8 mouse cellular contexts compared by ENCODE assay signal in the genomic region with DNA sequence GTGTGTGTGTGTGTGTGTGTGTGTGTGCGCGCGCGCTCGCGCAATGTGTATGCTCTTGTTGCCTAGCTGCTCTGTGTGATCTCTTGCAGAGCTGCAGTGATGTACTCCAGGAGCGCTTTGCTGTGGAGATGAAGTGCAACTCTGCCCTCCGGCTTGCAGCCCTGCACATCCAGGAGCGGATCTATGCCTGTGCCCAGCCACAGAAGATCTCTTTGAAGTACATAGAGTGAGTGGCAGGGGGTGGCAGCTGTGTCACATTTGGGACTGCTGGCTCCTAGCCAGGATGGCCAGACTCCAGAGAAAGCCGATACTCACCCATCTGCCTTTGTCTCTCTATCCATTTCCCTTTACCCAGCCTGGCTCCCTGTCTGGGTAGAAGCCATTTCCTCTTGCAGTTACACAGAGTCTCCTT. TPM values are rescaled to one million over a fixed set of nuclear protein-coding genes. Genes with fewer than 3 reads are reported as not detected.
DNase-seq lines count a peak whose midpoint lies in the region; ATAC-seq and TF ChIP-seq lines count a peak whose summit lies in the region.

No protein-coding gene starts in this region.

- peak; percentile 85 for DNase-seq in cerebellum, postnatal 10 days
- DNase-seq in cerebellum, adult 18-20 months = no peak
- peak; percentile 24 for DNase-seq in lung, embryonic 14.5 days
- DNase-seq in lung, adult 18-20 months = no peak
- peak; percentile 26 for DNase-seq in heart, postnatal 4 days
- DNase-seq in layer of hippocampus, postnatal 14 days (ENCODE audit: low spot score in 2 of 2) = peak; percentile 85 to 89
- no peak for DNase-seq in thymus, postnatal 14 days
- DNase-seq in cerebellum, adult 9-11 months = no peak

- H3K4me2 ChIP-seq in lung, embryonic 14.5 days = no peak overlapping the region

- TF ChIP-seq CTCF in lung, embryonic 14.5 days (IDR thresholded peaks at IDR 0.05; ENCODE audit: low read depth) = no peak

- H3K4me3 ChIP-seq in lung, embryonic 14.5 days (ENCODE audit: low read depth, low read length) = no peak overlapping the region

- H3K27ac ChIP-seq in lung, embryonic 14.5 days (ENCODE audit: low read depth) = no peak overlapping the region

- peak; percentile 60; the same call in 1 of the 2 replicates for ATAC-seq in lung, embryonic 14.5 days (ENCODE audit: insufficient read depth)

- no peak overlapping the region for H3K9ac ChIP-seq in lung, embryonic 14.5 days

- WGBS in lung, embryonic 14.5 days = 59% methylated on average over 10 of the region's 10 CpGs

- no peaks in the 10 kb centered on the region for H3K36me3 ChIP-seq in lung, embryonic 14.5 days (ENCODE audit: insufficient read depth)

- no peaks in the 10 kb centered on the region for H3K9me3 ChIP-seq in lung, embryonic 14.5 days (ENCODE audit: low read depth, low read length)

- H3K4me1 ChIP-seq in lung, embryonic 14.5 days (ENCODE audit: insufficient read depth) = no peaks in the 10 kb centered on the region

- no peaks in the 10 kb centered on the region for H3K27me3 ChIP-seq in lung, embryonic 14.5 days (ENCODE audit: insufficient read depth, low read length)

RNA-seq across cellular contexts. Expression of a gene that starts 25.9 kb away (rescaled TPM):
- 17.2 and 18.3 TPM in 2 replicates for polyA plus RNA-seq in lung, embryonic 14.5 days (2014; fragmentation: Nextera tagmentation; extraction: Ambion mirVana)
- total RNA-seq in heart, postnatal 4 days (2021) = 1 to 10 TPM; 3.7 to 4.2 TPM
- total RNA-seq in layer of hippocampus, postnatal 14 days (2021) = 10 to 100 TPM; 16.5 to 16.7 TPM

Comparison
In these comparisons a context has a peak if more than half of its experiments do, and no peak if none do; other contexts are left out.
1. DNase-seq: peak in cerebellum, postnatal 10 days (2 of 2), lung, embryonic 14.5 days (single experiment), heart, postnatal 4 days (single experiment) and layer of hippocampus, postnatal 14 days (2 of 2); none in cerebellum, adult 18-20 months (0 of 2), lung, adult 18-20 months (0 of 2), thymus, postnatal 14 days (single experiment) and cerebellum, adult 9-11 months (single experiment).